Mouse (Mus musculus) spleen, adult 2 months (tissue): Measurements from ENCODE around the gene Neb. TPM values are rescaled to one million over a fixed set of nuclear protein-coding genes. Genes with fewer than 3 reads are reported as not detected.
"Not testable (repeated sequence)": the region's sequence is repeated elsewhere in the genome, so short reads cannot be mapped to it uniquely, and the experiment has no call there.

Experiments used
- DNase-seq, 2 experiments: peaks; one replicate each; pipeline versions ENCODE4 v3.0.0 to v3.0.0-alpha.2; 2012 to 2021; ENCODE audit warnings: low spot score in 2 of 2, low read depth in 1 of 2
- H3K27ac ChIP-seq: fragments of 200-500 bp; 2 replicates; pipeline ENCODE4 v1.5.1; 2012; ENCODE audit warnings: low read length, inconsistent platforms; ENCODE audit not compliant: insufficient read depth
- H3K27me3 ChIP-seq: fragments of 200-500 bp; 2 replicates; pipeline ENCODE4 v1.6.1; 2012; ENCODE audit warnings: mild to moderate bottlenecking, moderate library complexity, low read length, inconsistent platforms; ENCODE audit not compliant: control insufficient read depth, insufficient read depth
- H3K36me3 ChIP-seq: fragments of 200-500 bp; 2 replicates; pipeline ENCODE4 v1.6.1; 2012; ENCODE audit warnings: mild to moderate bottlenecking, low read length, inconsistent platforms; ENCODE audit not compliant: control insufficient read depth, insufficient read depth
- H3K4me1 ChIP-seq: fragments of 200-500 bp; 2 replicates; pipeline ENCODE4 v1.6.1; 2011; ENCODE audit warnings: inconsistent platforms; ENCODE audit not compliant: control insufficient read depth, insufficient read depth, insufficient read length
- H3K4me3 ChIP-seq: fragments of 200-500 bp; 2 replicates; pipeline ENCODE4 v1.5.1; 2011; ENCODE audit warnings: mild to moderate bottlenecking, inconsistent platforms; ENCODE audit not compliant: insufficient read depth, insufficient read length; ENCODE audit errors: extremely low read depth
- CTCF ChIP-seq: fragments of 200-500 bp; IDR thresholded peaks from 2 replicates; pipeline ENCODE4 v1.5.1; 2011; ENCODE audit warnings: mild to moderate bottlenecking, inconsistent platforms; ENCODE audit not compliant: insufficient read depth, insufficient read length, insufficient replicate concordance; ENCODE audit errors: extremely low read depth
- POLR2A ChIP-seq: fragments of 200-500 bp; IDR thresholded peaks from 2 replicates; pipeline ENCODE4 v1.6.1; 2011; ENCODE audit warnings: low read depth, low read length, inconsistent platforms
- WGBS: fragments of 180-500 bp; shearing (Covaris S2); methylation state at CpG from one replicate; pipeline ENCODE4 v1.1.7; 2018; 5-methylcytosine and 5-hydroxymethylcytosine counted together
- polyA plus RNA-seq: library from polyadenylated mRNA; depleted of rRNA; stranded (reverse); fragments of >200 nt; gene quantifications from 2 replicates; pipeline ENCODE4 v1.2.3, GENCODE M21; 2012; rRNA removed

The Neb gene
- polyA plus RNA-seq, 1 experiment, result 0.44 TPM

- no peak for DNase-seq
- TF ChIP-seq CTCF (no peak), POLR2A (no peak)
- 93% methylated on average over 2 of the region's 2 CpGs for WGBS
- no peaks in the 10 kb centered on the region for H3K4me1 ChIP-seq
- H3K36me3 ChIP-seq, result no peaks in the 10 kb centered on the region
- H3K4me3 ChIP-seq, result no peak overlapping the region
- H3K27ac ChIP-seq, result no peak overlapping the region
- no peaks in the 10 kb centered on the region for H3K27me3 ChIP-seq
Measured at GRCm38 (mm10) chr2:52133351-52133750, 244.9 kb downstream of the Neb start.

- not testable (repeated sequence) for H3K36me3 ChIP-seq, H3K4me1 ChIP-seq, H3K4me3 ChIP-seq, H3K27ac ChIP-seq, DNase-seq, H3K27me3 ChIP-seq
- 97% methylated on average over 20 of the region's 20 CpGs for WGBS
Measured at GRCm38 (mm10) chr2:52131370-52131769, 246.9 kb downstream of the Neb start.

- Histone ChIP-seq H3K4me1 (no peaks in the 10 kb centered on the region), H3K27me3 (no peaks in the 10 kb centered on the region), H3K36me3 (peaks cover 35% of the 10 kb centered on the region), H3K4me3 (no peak overlapping the region), H3K27ac (no peak overlapping the region)
- no peak for TF ChIP-seq CTCF
- no peak for TF ChIP-seq POLR2A
- WGBS, result 88% methylated on average over 1 of the region's 1 CpGs
- DNase-seq, result no peak
Measured at GRCm38 (mm10) chr2:52114086-52114485, 264.2 kb downstream of the Neb start.

Other genes starting within 250 kb of the Neb start
- 7.0 and 9.6 TPM in 2 replicates for gene Arl5a, start 46.4 kb upstream of the Neb start, polyA plus RNA-seq